Mouse (Mus musculus): ENCODE measurements around the gene Pdk1.

Pdk1 gene

DNA sequence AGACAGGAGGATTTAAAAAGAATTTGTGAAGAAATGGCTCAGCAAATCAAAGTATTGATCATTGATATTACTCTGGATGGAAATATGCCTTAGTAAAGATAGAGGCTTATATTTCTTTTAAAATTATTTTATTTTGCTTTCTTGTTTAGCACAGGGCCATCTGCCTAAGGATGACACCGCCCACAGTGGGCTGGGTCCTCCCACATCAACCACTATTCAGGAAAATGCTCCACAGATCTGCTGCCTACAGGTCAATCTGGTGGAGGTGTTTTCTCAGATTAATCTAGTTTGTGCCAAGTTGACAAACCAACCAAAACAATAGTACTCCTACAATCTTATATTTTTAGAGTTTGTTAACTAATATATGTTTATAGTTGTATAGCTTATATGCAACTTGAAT is 63.7 kb downstream of the Pdk1 start:
- DNase-seq (ENCODE audit: extremely low spot score, low read depth, low spot score): no peak

GRCm38 (mm10) chr2:71937649-71938308 is 64.8 kb downstream of the Pdk1 start:
- DNase-seq (ENCODE audit: extremely low spot score, low read depth, low spot score): no peak

DNA sequence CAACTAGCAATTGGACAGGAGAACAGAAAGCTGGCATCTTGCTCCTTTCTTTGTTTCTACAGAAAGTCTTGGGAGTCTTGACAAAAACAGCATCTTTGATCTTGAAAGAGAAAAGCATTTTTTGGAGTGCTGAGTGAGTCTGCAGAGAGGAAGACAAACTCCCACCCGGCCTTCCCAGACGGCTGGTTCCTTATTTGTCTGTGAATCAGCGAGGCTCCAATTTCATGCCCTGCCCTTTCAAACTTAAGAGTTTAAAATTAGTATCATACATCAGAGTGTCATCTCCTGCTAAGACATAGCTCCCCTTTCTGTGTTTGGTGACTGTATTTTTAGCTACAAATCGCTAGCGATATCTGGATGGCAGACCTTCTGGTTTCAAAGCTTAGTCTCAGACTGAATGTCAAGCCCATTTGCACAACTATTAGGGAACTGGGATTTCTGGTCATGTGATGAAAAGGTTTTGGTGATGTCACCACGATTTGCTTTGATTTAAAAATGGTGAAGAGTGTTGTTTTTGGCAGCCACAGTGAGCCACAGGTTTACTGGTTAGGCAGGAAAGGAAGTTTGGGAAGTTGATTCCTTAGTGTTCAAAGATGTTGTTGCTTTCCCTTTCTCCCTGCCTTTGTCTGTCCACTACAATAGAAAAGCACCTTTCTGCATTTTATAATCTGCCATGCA is 65.8 kb downstream of the Pdk1 start:
- DNase-seq (ENCODE audit: extremely low spot score, low read depth, low spot score): no peak

DNA sequence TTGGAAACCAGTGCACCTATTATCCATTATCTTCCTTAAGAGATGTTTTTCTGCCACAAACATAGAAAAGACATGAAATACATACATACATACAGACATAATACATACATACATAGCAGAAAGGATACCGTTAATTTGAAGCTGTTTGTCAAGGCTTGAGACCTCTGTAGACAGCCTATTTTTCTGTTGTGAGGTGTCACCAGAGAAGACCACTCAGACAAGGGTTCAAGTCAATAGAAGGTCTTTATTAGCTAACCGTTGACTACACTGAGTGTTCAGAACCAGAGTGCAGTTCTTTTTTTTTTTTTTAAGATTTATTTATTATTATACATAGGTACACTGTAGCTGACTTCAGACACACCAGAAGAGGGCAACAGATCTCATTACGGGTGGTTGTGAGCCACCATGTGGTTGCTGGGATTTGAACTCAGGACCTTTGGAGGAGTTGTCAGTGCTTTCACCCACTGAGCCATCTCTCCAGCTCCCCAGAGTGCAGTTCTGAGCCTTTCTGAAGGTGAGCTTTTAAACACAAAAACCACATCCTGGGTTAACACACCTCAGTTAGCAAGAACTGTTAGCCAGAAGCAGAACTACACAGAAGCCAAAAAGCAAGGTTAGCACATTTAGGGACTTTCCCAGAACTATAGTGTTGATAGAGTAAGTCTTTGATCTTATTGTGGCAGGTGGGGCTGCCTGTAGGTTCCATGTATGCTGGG is 68.1 kb downstream of the Pdk1 start:
- DNase-seq (ENCODE audit: extremely low spot score, low read depth, low spot score): no peak

GRCm38 (mm10) chr2:71941721-71942087 is 68.7 kb downstream of the Pdk1 start:
- no peak for DNase-seq (ENCODE audit: extremely low spot score, low read depth, low spot score)

DNA sequence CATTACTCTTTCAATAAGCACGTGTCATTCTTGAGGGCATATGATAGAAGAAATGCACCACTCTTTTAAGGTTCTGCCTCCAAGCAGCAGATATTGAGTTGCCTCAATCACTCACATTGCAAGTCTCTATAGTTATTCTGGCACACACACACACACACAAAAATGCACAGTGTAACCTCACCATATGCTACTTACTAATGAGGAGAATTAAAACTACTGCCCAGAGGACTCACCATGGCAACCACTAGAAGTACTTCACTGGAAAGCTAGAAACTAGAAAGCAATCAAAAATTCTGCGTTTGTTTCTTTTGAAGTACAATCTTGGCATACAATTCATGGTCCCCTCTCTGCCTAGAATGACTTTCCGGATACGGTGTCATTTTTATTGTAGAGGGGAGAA is 78.2 kb downstream of the Pdk1 start:
- DNase-seq (ENCODE audit: extremely low spot score, low read depth, low spot score): no peak

Measured in hindlimb bud, embryonic 11.5 days (tissue).